Mouse (Mus musculus): ENCODE data around the gene 1700001C19Rik. TPM values are rescaled to one million over a fixed set of nuclear protein-coding genes. Genes with fewer than 3 reads are reported as not detected.

1700001C19Rik gene
- polyA plus RNA-seq, 1 experiment = 0.25 TPM

- Histone ChIP-seq H3K4me1 (ENCODE audit: control insufficient read depth, insufficient read depth, low read length) (peaks cover 3% of the 10 kb centered on the region), H3K4me3 (replicated peaks; ENCODE audit: insufficient read depth, low read depth, low read length) (no peak overlapping the region), H3K27ac (ENCODE audit: insufficient read depth, low read length) (no peak overlapping the region), H3K27me3 (ENCODE audit: control insufficient read depth, insufficient read depth, low read length) (peaks cover 3% of the 10 kb centered on the region; the same call in 1 of the 2 replicates)
- DNase-seq = no peak
- WGBS = 18% methylated on average over 9 of the region's 9 CpGs
- TF ChIP-seq CTCF (IDR thresholded peaks at IDR 0.05; ENCODE audit: borderline replicate concordance, insufficient read depth, low read depth, low read length) = no peak
- TF ChIP-seq POLR2A (IDR thresholded peaks at IDR 0.05; ENCODE audit: borderline replicate concordance, insufficient read depth, low read length) = no peak
Observed at GRCm38 (mm10) chr17:47440359-47440890, 3.2 kb upstream of the 1700001C19Rik start.

DNA sequence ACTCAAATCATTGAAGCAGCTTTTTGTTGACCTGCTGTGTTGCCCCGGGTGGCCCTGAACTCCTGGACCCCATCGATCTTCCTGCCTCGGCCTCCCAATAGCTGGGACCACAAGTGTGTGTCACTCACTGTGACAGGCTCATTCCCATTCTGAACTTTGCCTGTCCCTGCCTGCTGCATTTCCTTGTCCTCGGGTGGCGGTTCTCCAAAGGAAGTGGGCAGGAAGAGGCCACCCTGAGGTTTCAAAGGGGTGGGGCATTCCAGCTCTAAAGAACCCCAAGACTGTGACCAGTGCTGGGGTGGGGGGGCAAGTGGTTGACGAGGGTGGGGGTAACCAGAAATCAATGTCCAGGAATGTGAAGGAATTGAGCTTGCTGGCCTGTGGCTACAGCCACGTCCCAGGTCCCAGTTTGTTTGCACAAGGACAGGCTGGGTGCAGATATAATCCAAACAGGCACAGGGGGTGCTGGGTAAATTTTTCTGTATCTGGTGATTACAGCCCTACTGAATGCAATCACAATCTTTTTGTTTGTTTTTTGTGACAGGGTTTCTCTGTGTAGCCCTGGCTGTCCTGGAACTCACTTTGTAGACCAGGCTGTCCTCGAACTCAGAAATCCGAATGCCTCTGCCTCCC lies 2.3 kb upstream of the 1700001C19Rik start:
- no peak overlapping the region for H3K27ac ChIP-seq (ENCODE audit: insufficient read depth, low read length)
- no peak overlapping the region for H3K4me3 ChIP-seq (replicated peaks; ENCODE audit: insufficient read depth, low read depth, low read length)
- DNase-seq = no peak
- peaks cover 3% of the 10 kb centered on the region; the same call in 1 of the 2 replicates for H3K27me3 ChIP-seq (ENCODE audit: control insufficient read depth, insufficient read depth, low read length)
- no peak for TF ChIP-seq POLR2A (IDR thresholded peaks at IDR 0.05; ENCODE audit: borderline replicate concordance, insufficient read depth, low read length)
- no peak for TF ChIP-seq CTCF (IDR thresholded peaks at IDR 0.05; ENCODE audit: borderline replicate concordance, insufficient read depth, low read depth, low read length)
- H3K4me1 ChIP-seq (ENCODE audit: control insufficient read depth, insufficient read depth, low read length) = peaks cover 3% of the 10 kb centered on the region
- 69% methylated on average over 9 of the region's 9 CpGs for WGBS

GRCm38 (mm10) chr17:47438611-47439010 lies 1.4 kb upstream of the 1700001C19Rik start:
- H3K27me3 ChIP-seq (ENCODE audit: control insufficient read depth, insufficient read depth, low read length) = peaks cover 3% of the 10 kb centered on the region; the same call in 1 of the 2 replicates
- DNase-seq = no peak
- H3K27ac ChIP-seq (ENCODE audit: insufficient read depth, low read length) = no peak overlapping the region
- TF ChIP-seq POLR2A (IDR thresholded peaks at IDR 0.05; ENCODE audit: borderline replicate concordance, insufficient read depth, low read length) (no peak), CTCF (IDR thresholded peaks at IDR 0.05; ENCODE audit: borderline replicate concordance, insufficient read depth, low read depth, low read length) (no peak)
- H3K4me3 ChIP-seq (replicated peaks; ENCODE audit: insufficient read depth, low read depth, low read length) = no peak overlapping the region
- H3K4me1 ChIP-seq (ENCODE audit: control insufficient read depth, insufficient read depth, low read length) = peaks cover 3% of the 10 kb centered on the region
- 83% methylated on average over 6 of the region's 6 CpGs for WGBS

- WGBS = 3% methylated on average over 45 of the region's 45 CpGs
- no peak for TF ChIP-seq CTCF (IDR thresholded peaks at IDR 0.05; ENCODE audit: borderline replicate concordance, insufficient read depth, low read depth, low read length)
- no peak for TF ChIP-seq POLR2A (IDR thresholded peaks at IDR 0.05; ENCODE audit: borderline replicate concordance, insufficient read depth, low read length)
- H3K4me3 ChIP-seq (replicated peaks; ENCODE audit: insufficient read depth, low read depth, low read length) = peak within 1 kb of the TSS; percentile 11
- H3K4me1 ChIP-seq (ENCODE audit: control insufficient read depth, insufficient read depth, low read length) = peaks cover 3% of the 10 kb centered on the region
- H3K27ac ChIP-seq (ENCODE audit: insufficient read depth, low read length) = no peak within 1 kb of the TSS
- peak in 1 of 2 experiments; percentile 17 for DNase-seq
- H3K27me3 ChIP-seq (ENCODE audit: control insufficient read depth, insufficient read depth, low read length) = peaks cover 3% of the 10 kb centered on the region; the same call in 1 of the 2 replicates
Observed at GRCm38 (mm10) chr17:47436156-47436906, 845 bp downstream of the 1700001C19Rik start, which contains the start of gene AI661453. Gene AI661453 (plus strand): TSS chr17:47436615.

DNA sequence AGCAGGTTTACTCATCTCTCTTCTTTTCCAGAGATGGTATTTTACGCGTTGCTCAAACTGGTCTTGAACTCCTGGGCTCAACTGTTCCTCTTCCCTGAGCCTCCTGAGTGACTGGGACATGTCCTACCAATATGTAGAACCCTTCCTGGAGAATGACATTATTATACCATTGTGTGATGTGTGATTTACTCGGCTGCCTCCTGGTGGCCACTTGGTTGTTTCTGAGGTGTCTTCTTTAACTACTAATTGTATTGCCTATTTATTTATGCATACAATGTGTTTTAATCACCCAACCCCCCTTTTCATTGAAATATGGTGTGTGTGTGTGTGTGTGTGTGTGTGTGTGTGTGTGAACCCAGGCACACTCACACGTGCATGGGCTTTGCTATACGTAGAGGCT lies 6.4 kb downstream of the 1700001C19Rik start:
- no peaks in the 10 kb centered on the region for H3K4me1 ChIP-seq (ENCODE audit: control insufficient read depth, insufficient read depth, low read length)
- no peak overlapping the region for H3K4me3 ChIP-seq (replicated peaks; ENCODE audit: insufficient read depth, low read depth, low read length)
- DNase-seq = no peak
- no peak overlapping the region for H3K27ac ChIP-seq (ENCODE audit: insufficient read depth, low read length)
- TF ChIP-seq POLR2A (IDR thresholded peaks at IDR 0.05; ENCODE audit: borderline replicate concordance, insufficient read depth, low read length) (no peak), CTCF (IDR thresholded peaks at IDR 0.05; ENCODE audit: borderline replicate concordance, insufficient read depth, low read depth, low read length) (no peak)
- WGBS = 73% methylated on average over 5 of the region's 5 CpGs
- H3K27me3 ChIP-seq (ENCODE audit: control insufficient read depth, insufficient read depth, low read length) = no peaks in the 10 kb centered on the region

GRCm38 (mm10) chr17:47428831-47429304 lies 8.3 kb downstream of the 1700001C19Rik start:
- H3K27me3 ChIP-seq (ENCODE audit: control insufficient read depth, insufficient read depth, low read length) = no peaks in the 10 kb centered on the region
- DNase-seq = no peak
- no peak overlapping the region for H3K27ac ChIP-seq (ENCODE audit: insufficient read depth, low read length)
- no peak overlapping the region for H3K4me3 ChIP-seq (replicated peaks; ENCODE audit: insufficient read depth, low read depth, low read length)
- 14% methylated on average over 8 of the region's 8 CpGs for WGBS
- no peaks in the 10 kb centered on the region for H3K4me1 ChIP-seq (ENCODE audit: control insufficient read depth, insufficient read depth, low read length)
- TF ChIP-seq CTCF (IDR thresholded peaks at IDR 0.05; ENCODE audit: borderline replicate concordance, insufficient read depth, low read depth, low read length) (no peak), POLR2A (IDR thresholded peaks at IDR 0.05; ENCODE audit: borderline replicate concordance, insufficient read depth, low read length) (no peak)

GRCm38 (mm10) chr17:47427316-47427715 lies 9.9 kb downstream of the 1700001C19Rik start:
- Histone ChIP-seq H3K27me3 (ENCODE audit: control insufficient read depth, insufficient read depth, low read length) (no peaks in the 10 kb centered on the region), H3K4me1 (ENCODE audit: control insufficient read depth, insufficient read depth, low read length) (no peaks in the 10 kb centered on the region), H3K4me3 (replicated peaks; ENCODE audit: insufficient read depth, low read depth, low read length) (no peak overlapping the region), H3K27ac (ENCODE audit: insufficient read depth, low read length) (no peak overlapping the region)
- 78% methylated on average over 6 of the region's 6 CpGs for WGBS
- DNase-seq = no peak
- TF ChIP-seq CTCF (IDR thresholded peaks at IDR 0.05; ENCODE audit: borderline replicate concordance, insufficient read depth, low read depth, low read length) (no peak), POLR2A (IDR thresholded peaks at IDR 0.05; ENCODE audit: borderline replicate concordance, insufficient read depth, low read length) (no peak)
